Mouse (Mus musculus): ENCODE data around the gene Nrp2. TPM values are rescaled to one million over a fixed set of nuclear protein-coding genes. Genes with fewer than 3 reads are reported as not detected.

The Nrp2 gene
- total and polyA plus RNA-seq, 2 experiments from 2014 or later = 31.6 to 120 TPM

GRCm38 (mm10) chr1:62705517-62705981 lies 2.5 kb downstream of the Nrp2 start:
- H3K4me3 ChIP-seq (ENCODE audit: low read depth, low read length) = peak overlapping the region; percentile 63
- H3K9ac ChIP-seq = peak overlapping the region; percentile 69
- H3K36me3 ChIP-seq (ENCODE audit: insufficient read depth) = no peaks in the 10 kb centered on the region
- peak overlapping the region; percentile 78 for H3K27ac ChIP-seq (ENCODE audit: low read depth, low read length)
- DNase-seq (no peak), ATAC-seq (no peak)
- WGBS = 5% methylated on average over 18 of the region's 18 CpGs
- no peaks in the 10 kb centered on the region; the same call in 1 of the 2 replicates for H3K27me3 ChIP-seq (ENCODE audit: insufficient read depth, low read length)
- no peaks in the 10 kb centered on the region for H3K9me3 ChIP-seq (ENCODE audit: low read length)
- no peak for TF ChIP-seq CTCF (IDR thresholded peaks at IDR 0.05; ENCODE audit: low read depth)
- H3K4me1 ChIP-seq (ENCODE audit: insufficient read depth) = no peaks in the 10 kb centered on the region
- peak overlapping the region; percentile 95 for H3K4me2 ChIP-seq (ENCODE audit: low read depth)

GRCm38 (mm10) chr1:62706085-62707021 lies 3.3 kb downstream of the Nrp2 start:
- peak; percentile 19; the same call in 1 of the 2 replicates for TF ChIP-seq CTCF (IDR thresholded peaks at IDR 0.05; ENCODE audit: low read depth)
- no peaks in the 10 kb centered on the region for H3K36me3 ChIP-seq (ENCODE audit: insufficient read depth)
- ATAC-seq (peak; percentile 28), DNase-seq (peak; percentile 66)
- H3K9ac ChIP-seq = peak overlapping the region; percentile 69
- no peaks in the 10 kb centered on the region for H3K9me3 ChIP-seq (ENCODE audit: low read length)
- no peaks in the 10 kb centered on the region for H3K4me1 ChIP-seq (ENCODE audit: insufficient read depth)
- H3K4me3 ChIP-seq (ENCODE audit: low read depth, low read length) = peak overlapping the region; percentile 63
- H3K27me3 ChIP-seq (ENCODE audit: insufficient read depth, low read length) = no peaks in the 10 kb centered on the region; the same call in 1 of the 2 replicates
- peak overlapping the region; percentile 78 for H3K27ac ChIP-seq (ENCODE audit: low read depth, low read length)
- WGBS = 1% methylated on average over 73 of the region's 73 CpGs
- peak overlapping the region; percentile 95 for H3K4me2 ChIP-seq (ENCODE audit: low read depth)

- no peaks in the 10 kb centered on the region for H3K36me3 ChIP-seq (ENCODE audit: insufficient read depth)
- peak overlapping the region; percentile 63 for H3K4me3 ChIP-seq (ENCODE audit: low read depth, low read length)
- H3K27ac ChIP-seq (ENCODE audit: low read depth, low read length) = peak overlapping the region; percentile 78
- no peaks in the 10 kb centered on the region; the same call in 1 of the 2 replicates for H3K27me3 ChIP-seq (ENCODE audit: insufficient read depth, low read length)
- H3K4me1 ChIP-seq (ENCODE audit: insufficient read depth) = no peaks in the 10 kb centered on the region
- H3K9me3 ChIP-seq (ENCODE audit: low read length) = no peaks in the 10 kb centered on the region
- peak; percentile 82 for DNase-seq
- H3K9ac ChIP-seq = peak overlapping the region; percentile 69
- peak overlapping the region; percentile 95 for H3K4me2 ChIP-seq (ENCODE audit: low read depth)
- TF ChIP-seq CTCF (IDR thresholded peaks at IDR 0.05; ENCODE audit: low read depth) = peak; percentile 61
- under 1% methylated on average over 35 of the region's 35 CpGs for WGBS
- ATAC-seq = peak; percentile 36; the same call in 1 of the 2 replicates
Observed at GRCm38 (mm10) chr1:62707101-62707912, 4.2 kb downstream of the Nrp2 start.

GRCm38 (mm10) chr1:62707913-62708860 lies 5.1 kb downstream of the Nrp2 start:
- ATAC-seq = no peak
- 10% methylated on average over 17 of the region's 17 CpGs for WGBS

GRCm38 (mm10) chr1:62709770-62710335 lies 6.8 kb downstream of the Nrp2 start:
- no peaks in the 10 kb centered on the region for H3K9me3 ChIP-seq (ENCODE audit: low read length)
- DNase-seq (no peak), ATAC-seq (no peak)
- WGBS = 31% methylated on average over 5 of the region's 5 CpGs
- TF ChIP-seq CTCF (IDR thresholded peaks at IDR 0.05; ENCODE audit: low read depth) = no peak
- H3K4me1 ChIP-seq (ENCODE audit: insufficient read depth) = no peaks in the 10 kb centered on the region
- H3K27me3 ChIP-seq (ENCODE audit: insufficient read depth, low read length) = no peaks in the 10 kb centered on the region; the same call in 1 of the 2 replicates
- no peak overlapping the region for H3K27ac ChIP-seq (ENCODE audit: low read depth, low read length)
- peak overlapping the region; percentile 95 for H3K4me2 ChIP-seq (ENCODE audit: low read depth)
- H3K36me3 ChIP-seq (ENCODE audit: insufficient read depth) = no peaks in the 10 kb centered on the region
- no peak overlapping the region for H3K9ac ChIP-seq
- no peak overlapping the region for H3K4me3 ChIP-seq (ENCODE audit: low read depth, low read length)

More at GRCm38 (mm10) chr1:62707913-62708860, 5.1 kb downstream of the Nrp2 start:
- Histone ChIP-seq H3K27ac (ENCODE audit: low read depth, low read length) (no peak overlapping the region), H3K4me2 (ENCODE audit: low read depth) (peak overlapping the region; percentile 95), H3K36me3 (ENCODE audit: insufficient read depth) (no peaks in the 10 kb centered on the region), H3K9me3 (ENCODE audit: low read length) (no peaks in the 10 kb centered on the region), H3K9ac (peak overlapping the region; percentile 69; the same call in 1 of the 2 replicates), H3K4me1 (ENCODE audit: insufficient read depth) (no peaks in the 10 kb centered on the region), H3K4me3 (ENCODE audit: low read depth, low read length) (peak overlapping the region; percentile 63), H3K27me3 (ENCODE audit: insufficient read depth, low read length) (no peaks in the 10 kb centered on the region; the same call in 1 of the 2 replicates)
- DNase-seq = no peak
- no peak for TF ChIP-seq CTCF (IDR thresholded peaks at IDR 0.05; ENCODE audit: low read depth)

Data from forebrain, postnatal 0 days (tissue).